Mouse (Mus musculus): ENCODE measurements at regions not wholly inside any gene's neighbourhood (a gene's known extent, or its start where the extent isn't known, plus 50 kb on each side); places are given as distances from the start of the nearest gene placed in this dataset.
"Not testable (repeated sequence)": the region's sequence is repeated elsewhere in the genome, so short reads cannot be mapped to it uniquely, and the experiment has no call there.

DNA sequence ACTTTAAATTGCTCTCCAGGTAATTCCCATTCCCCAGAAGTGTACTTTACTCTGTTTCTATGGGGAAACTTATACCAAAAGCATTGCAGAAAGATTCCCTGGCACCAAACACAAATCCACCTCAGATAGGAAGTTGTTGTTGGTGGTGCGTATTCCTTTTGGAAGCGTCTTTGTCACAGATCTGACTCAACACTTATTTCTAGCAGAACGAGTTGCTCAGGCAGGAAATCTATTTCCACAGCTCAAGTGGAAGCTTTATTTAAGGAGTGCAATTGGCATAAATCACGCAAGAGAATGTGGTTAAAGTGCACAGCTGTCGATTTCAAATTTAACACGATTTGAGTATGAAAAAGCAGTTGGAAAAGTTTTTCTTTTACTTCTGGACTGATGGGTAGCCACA, 436.9 kb upstream of the Ghitm start:
- peak in 1 of 2 experiments; percentile 59 for DNase-seq (ENCODE audit: low spot score in 2 of 2)

DNA sequence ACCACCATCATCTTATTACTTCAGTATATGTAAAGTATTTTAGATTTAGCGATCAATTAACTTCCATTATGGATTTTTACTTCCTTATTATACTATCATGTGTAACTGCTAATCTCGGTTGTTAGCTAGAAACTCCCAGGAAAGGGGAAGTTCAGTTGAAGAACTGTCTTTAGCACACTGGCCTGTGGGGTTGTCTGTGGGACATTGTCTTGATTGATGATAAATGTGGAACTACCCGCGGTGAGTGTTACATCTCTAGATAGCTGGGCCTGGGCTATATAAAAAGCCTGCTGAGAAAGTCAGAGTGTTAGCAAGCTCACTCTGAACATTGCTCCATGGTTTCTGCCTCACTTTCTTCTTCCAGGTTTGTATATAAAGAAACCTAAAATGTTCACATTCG, 423.2 kb upstream of the Ghitm start:
- no peak for DNase-seq (ENCODE audit: low spot score in 2 of 2)

DNA sequence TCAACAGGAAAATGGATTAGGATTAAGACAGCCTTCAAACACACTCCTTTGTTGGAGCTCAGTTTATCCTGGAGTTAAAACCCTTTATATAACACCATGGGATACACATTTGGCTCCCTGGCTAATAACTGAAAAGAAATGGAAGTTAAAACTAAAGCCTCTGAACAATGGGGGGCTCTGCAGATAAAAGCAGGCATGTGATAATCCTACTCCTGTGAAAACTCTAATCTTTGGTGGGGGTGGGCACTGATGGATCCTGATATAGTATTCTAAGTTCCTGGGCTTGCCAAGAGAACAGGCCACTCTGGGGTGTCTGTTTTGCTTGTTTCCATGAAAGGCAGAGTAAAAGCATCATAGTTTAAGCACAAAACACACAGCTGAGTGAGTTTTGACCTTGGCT, 388.5 kb upstream of the Ghitm start:
- no peak for DNase-seq (ENCODE audit: low spot score in 2 of 2)

DNA sequence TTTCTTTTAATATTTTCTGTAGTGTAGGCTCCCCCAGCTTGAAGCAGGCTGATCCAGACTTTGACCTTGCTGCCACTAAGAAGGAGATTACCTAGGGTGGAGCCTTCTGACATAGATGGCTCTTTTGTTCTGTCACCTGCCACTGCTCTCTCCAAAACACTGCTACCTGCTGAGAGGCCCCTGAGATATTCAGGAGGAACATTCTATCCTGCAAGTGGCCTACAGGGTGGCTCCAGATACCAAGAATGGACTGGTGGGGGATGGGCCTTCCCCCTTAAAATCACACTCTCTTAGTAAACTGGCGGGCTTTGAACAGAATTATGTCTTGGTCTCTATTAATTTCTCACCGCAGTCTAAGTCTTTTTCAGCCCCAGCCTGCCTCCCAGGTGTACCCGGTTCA, 385.6 kb upstream of the Ghitm start:
- not testable (repeated sequence) for DNase-seq (ENCODE audit: low spot score in 2 of 2)

DNA sequence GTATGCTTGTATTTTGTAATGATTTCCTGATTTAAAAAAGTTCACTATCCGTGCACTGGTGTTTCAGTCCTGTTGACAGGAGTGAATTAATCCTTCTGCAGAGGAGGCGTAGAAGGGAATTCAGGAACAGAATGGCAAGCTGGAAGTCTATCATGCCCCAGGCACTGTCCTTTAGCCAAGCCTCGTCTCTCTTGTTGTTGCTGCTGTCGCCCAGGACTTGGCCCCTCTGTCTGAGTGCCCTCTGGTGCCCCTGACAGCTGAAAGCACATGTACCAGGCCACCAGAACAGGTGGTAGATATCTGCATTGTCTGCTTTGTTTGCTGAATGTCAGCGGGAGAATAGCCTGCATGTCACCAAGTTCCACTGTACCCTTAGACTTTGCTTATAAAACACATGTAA, 370.2 kb upstream of the Ghitm start:
- no peak for DNase-seq (ENCODE audit: low spot score in 2 of 2)

DNA sequence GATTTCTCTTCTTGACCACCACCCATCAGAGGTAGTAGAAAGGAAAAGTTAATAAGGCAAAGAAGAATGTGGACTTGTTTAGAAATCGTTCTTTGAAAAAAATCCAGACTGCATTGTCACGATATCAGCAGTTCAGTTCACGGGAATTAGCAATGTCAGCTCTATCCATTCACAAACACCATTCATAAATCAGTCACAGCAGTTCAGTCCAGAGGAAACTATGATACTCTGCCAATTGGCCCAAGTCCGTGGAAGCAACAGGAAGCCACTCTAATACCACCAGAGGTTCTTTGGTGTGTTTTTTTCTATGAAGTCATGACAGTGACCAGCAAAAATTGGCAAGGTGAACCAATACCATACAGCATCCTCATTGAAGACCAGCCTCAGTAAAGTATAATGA, 355.6 kb upstream of the Ghitm start:
- no peak for DNase-seq (ENCODE audit: low spot score in 2 of 2)

DNA sequence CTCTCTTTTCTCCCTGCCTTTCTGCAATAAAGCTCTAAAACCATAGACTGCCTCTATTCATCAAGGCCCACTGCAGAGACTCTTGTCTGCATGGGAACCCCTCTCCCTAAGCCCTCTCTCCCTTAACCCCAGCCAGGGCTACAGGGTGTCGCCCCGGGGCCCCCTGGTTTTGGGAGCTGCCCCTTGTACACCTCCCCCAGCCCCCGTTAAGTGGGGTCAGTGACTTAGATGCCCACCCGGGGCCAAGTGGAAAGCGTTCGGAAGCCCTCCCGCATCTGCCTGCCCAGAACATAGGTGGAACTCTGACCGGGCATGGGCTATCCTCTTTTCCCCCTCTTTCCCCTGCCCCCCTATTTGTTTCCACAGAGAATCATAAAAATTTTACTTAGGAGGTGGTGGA, 350.2 kb upstream of the Ghitm start:
- no peak for DNase-seq (ENCODE audit: low spot score in 2 of 2)

DNA sequence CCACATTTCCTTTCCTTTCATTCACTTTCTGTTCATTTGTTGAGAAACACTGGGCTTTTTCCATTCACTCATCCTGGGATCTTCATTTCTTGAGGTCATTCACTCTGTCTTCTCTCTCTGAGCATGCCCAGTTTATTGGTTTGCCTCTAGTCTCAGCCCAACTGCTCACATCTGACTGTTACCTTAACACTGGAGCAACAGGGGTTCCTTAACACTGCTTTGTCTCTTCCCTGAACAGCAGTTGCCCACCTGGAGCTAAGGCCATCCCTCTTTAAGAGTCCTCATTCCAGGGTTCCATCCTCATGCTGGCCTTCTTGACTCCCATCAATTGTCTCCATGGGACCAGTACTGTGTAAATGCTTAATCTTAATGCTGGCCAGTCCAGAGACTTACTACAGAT, 342.5 kb upstream of the Ghitm start:
- DNase-seq (ENCODE audit: low spot score in 2 of 2): no peak

DNA sequence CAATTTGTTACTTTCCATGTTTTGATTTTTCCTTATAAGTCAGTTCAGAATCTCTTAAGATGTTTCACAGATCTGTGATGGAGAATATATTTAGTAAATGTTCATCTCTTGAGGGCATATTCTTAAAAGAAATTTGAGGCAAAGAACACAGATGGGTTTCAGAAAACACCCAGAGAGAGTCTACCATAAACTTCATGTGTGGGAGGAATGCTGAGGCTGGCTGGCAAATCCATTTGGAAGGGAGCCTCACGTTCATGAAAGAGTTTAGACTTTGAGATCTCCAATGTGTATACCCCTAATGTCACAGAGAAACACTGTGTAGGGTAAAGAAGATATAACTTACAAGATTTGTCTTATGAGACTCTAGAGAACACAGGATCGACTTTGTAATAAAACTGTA, 333.6 kb upstream of the Ghitm start:
- DNase-seq (ENCODE audit: low spot score in 2 of 2): peak; percentile 22 to 43

DNA sequence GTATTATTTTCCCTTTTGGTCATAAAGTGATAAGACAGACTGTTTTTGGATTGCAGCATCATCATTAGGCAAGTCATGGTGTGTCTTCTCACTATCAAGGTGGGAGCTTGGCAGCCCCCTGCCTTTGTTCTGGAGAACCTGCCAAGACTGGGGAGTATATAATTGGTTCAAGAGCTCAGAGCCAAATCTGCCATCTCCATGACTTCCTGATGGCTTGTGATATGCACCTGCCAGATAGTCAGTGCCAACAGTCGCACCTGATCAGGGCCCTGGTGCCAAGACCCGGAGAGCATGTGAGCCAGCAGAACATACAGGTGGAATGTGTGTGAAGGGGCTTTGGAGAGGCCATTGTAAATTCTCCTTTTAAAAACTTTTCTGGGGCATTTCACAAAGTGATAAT, 305.8 kb upstream of the Ghitm start:
- DNase-seq (ENCODE audit: low spot score in 2 of 2): no peak

DNA sequence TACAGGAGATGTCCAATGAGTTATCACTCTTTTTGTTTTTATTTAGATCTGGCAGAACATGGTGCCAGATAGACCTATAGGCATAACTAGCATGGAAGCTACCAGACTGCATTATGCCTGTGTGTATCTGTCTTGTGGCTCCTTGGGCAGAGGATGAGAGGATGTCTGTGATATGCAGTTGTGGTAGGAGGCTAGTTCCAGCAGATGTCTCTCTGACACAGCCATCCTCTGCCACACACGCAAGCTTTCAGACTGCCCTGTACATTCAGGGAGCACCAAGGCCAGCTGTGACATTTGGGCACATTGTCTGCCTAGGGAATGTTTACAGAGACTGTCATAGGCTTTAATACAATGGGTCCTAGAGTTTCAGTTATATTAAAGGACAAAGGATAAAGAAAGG, 295.6 kb upstream of the Ghitm start:
- peak; percentile 25 to 26 for DNase-seq (ENCODE audit: low spot score in 2 of 2)

DNA sequence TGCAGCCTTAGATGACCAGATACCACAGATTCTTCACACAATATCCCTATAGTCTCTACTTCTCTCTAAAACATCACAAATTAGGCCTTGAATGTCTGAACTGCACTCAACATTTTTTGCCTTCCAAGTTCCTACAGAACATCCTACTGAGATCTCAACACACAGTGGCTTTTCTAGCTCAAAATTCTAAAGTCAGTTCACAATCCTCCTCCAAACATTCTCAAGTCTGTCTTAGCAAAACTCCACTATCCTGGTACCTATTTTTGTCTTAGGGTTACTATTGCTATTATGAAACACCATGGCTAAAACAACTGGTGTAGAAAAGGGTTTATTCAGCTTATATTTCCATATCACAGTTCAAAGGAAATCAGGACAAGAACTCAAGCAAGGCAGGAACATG, 290.4 kb upstream of the Ghitm start:
- DNase-seq (ENCODE audit: low spot score in 2 of 2): no peak

DNA sequence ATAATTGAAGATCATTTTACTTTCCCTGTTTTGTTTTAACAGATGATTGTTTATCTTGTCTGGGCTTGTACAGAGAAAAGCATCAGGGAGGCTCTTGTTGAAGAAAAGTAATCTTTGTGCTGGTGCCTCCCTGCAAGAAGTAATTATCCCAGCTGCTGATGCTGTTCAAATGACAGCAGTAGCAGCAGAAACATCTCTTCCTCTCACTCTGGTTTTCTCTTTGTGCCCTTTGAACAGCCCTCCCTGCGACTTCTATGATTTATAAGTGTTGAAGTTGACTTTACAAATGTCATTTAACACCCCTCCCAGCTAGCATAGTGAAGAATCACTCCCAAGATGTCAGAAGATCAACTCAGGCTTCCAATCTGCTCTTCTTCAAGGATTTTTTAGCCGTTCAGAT, 286.5 kb upstream of the Ghitm start:
- no peak for DNase-seq (ENCODE audit: low spot score in 2 of 2)

DNA sequence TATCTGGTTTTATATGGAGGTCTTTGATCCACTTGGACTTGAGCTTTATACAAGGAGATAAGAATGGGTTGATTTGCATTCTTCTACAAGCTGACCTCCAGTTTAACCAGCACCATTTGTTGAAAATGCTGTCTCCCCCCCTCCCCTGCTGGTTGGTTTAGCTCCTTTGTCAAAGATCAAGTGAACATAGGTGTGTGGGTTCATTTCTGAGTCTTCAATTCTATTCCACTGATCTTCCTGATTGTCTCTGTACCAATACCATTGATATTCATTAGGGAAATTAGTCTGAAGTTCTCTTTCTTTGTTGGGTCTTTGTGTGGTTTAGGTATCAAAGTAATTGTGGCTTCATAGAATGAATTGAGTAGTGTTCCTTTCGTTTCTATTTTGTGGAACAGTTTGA, 277.5 kb upstream of the Ghitm start:
- DNase-seq (ENCODE audit: low spot score in 2 of 2): not testable (repeated sequence)

DNA sequence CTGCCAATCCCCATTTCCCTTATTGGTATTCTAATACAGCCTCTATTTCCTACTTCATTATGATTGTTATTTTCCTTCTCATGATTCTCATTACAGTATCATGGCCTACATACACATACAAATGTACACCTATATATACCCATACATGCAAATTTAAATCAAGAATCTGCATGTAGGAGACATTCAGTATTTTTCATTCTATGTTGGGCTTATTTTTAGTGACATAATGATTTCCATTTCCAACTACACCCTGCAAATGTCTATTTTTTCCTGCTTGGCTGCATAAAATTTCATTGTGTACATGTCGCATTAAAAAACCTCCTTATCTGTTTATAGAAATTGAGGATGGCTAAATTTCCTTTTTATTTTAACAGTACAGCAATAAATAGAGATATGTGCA, 236.9 kb upstream of the Ghitm start:
- DNase-seq (ENCODE audit: low spot score in 2 of 2): no peak

DNA sequence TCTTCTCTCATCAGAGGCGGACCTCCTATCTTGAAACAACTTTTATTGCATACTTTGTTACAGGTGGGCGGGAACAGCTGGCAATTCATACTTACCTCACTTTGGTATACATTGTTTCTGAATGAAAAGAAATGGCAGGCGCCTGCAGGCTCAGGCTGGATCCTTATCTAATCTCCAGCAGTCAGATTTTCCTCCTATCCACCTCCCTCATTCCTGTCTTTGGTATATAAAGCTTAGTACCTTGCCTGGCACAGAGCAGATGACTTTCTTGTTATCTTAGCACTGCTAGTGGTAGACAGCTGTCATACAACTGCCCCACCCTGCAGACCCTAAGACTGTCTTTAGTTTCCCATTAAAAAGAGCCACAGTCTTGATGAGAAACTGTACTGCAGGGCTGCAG, 226.8 kb upstream of the Ghitm start:
- no peak for DNase-seq (ENCODE audit: low spot score in 2 of 2)

DNA sequence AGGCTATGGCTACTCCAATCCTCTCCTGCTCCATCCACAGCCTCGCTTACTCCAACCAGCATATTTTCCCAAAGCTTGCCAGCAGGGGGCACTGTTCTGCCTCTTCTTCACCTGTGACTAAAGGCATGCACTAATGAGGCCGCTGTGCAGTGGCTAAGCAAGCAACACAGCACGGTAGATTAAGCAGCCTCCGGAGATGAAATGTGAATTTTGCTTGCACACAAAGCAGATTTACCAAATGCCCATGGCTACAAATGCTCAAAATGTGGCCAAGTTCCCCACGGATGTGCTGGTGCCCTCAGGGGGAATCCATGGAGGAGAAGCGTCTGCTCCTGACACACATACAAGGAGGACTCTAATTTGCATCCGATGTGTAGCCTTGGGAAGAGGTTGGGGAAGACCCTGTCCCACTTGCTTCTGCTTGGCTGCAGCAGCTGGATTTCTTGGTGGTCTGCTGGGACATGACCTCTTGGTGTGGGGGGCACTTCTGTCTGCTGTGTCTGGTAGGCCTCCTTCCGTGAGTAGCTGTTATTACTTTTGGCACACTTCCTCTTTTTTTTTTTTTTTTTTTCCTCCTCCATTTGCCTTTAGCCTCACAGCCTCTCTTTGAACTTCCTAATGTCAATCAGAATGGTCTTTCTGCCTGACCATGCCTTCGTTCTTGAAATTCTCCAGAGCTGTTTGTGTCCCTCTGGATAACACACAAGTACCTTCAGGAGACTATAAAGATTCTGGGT, 221.1 kb upstream of the Ghitm start:
- DNase-seq (ENCODE audit: low spot score in 2 of 2): peak; percentile 84 to 91

DNA sequence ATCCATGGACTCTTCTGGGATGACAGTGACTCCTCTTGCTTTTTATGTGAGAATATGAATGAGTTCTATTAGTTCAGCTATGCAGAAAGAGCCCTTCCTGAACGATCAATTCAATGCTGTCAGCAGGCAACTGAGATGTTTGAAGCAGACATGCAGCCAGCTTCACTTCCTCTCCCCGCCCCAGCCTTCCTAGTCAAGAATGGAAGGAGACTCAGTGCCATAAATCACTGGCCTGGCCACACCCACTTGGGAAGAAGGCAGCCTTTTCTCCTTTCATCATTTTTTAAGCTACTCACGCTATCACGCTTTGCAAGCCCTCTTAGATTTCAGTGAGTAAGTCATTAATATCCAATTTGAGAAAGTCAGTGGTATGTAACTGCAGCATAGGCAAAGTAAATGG, 188.3 kb upstream of the Ghitm start:
- DNase-seq (ENCODE audit: low spot score in 2 of 2): no peak

DNA sequence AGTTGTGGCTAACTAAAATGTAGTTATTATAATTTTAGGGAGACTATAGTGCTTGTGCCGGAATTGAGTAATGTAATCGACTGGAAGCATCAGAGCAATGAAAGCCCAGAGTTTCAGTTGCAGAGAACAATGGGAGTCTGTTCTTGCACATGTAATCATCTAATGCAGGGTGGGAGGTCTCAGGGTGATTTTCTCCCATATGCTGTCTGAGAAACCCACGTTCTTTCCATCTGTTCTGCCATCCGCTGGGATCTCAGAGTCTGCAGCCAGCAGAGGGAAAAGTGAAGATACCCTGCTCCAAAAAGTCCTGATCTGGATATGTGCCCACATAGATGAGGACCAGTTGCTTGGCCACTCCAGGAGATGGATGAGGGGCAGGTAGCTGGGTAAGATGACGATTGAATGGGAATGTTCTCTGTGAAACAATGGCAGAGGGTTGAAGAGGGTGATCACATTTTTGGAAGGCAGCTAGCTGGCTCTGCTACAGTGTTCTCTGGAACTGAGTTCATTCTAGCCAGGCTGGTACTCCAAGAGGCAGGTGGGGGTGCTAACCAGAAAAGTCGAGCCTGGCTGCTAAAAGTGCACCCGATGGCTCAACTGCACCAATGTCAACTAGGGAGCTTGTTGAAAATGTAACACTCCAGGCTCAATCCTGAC, 180.3 kb upstream of the Ghitm start:
- peak in 1 of 2 experiments; percentile 24 for DNase-seq (ENCODE audit: low spot score in 2 of 2)

DNA sequence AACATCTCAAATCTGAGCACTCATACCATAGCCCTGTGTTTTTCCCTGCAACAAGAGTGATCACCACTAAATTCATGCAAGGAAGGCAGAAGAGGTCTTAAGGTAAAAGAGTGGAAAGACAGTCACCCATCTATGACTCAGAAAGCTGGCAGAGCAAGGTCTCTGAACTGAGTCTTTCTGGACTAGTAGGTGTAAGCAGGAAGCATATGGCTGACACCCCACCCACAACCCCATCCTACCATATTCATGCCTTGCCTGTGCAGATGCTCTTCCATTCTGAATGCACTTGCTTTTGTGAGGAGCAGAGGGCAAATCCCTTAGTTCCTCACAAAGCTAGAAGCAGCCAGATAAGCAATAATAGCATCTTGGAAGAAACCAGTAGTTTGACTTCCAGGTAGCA, 178.8 kb upstream of the Ghitm start:
- no peak for DNase-seq (ENCODE audit: low spot score in 2 of 2)

DNA sequence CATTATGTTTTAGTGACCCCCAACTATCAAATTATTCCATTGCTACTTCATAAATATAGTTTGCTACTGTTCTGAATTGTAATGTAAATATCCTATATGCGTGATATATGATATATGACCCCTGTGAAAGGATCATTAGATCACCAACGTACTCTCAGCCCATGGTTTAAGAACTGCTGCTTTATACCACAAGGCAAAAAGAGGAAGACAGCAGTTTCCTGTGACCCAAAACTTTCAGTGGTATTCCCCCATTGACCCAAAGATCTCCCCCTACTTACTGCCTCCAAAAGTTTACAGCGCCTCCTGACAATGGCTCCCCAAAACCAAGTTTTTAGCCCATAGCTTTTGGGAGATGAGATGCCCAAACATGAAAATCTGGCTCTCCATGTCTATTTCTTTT, 177.8 kb upstream of the Ghitm start:
- no peak for DNase-seq (ENCODE audit: low spot score in 2 of 2)

DNA sequence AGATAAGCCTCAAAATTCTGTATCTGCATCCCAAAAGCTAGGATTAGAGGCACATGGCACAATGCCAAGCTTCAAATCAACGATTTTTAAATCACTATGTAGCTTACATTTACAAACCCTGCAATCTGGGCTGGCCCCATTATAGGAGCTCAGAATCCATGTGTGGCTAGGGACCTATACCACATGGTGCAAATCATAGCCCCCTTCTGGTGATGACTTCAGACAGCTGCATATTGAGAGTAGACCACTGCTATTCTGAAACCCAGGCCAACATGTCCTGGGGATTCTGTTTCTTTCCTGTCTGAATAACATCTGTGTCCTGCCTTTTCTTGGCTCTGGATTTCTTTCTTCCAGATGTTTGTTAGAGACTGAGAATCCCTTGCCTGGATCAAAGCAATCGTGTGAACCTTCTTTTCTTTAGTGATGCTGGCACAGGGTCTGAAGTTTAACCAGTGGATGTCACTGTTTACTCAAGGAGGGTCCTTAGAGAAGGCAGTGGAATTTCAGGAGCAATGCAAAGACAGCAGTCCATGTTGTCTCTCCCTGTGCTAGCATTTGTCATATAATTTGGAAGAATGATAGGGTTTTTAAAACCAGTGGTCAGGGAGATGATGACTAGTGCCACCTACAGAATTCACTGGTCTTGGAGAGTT, 171.7 kb upstream of the Ghitm start:
- DNase-seq (ENCODE audit: low spot score in 2 of 2): no peak

DNA sequence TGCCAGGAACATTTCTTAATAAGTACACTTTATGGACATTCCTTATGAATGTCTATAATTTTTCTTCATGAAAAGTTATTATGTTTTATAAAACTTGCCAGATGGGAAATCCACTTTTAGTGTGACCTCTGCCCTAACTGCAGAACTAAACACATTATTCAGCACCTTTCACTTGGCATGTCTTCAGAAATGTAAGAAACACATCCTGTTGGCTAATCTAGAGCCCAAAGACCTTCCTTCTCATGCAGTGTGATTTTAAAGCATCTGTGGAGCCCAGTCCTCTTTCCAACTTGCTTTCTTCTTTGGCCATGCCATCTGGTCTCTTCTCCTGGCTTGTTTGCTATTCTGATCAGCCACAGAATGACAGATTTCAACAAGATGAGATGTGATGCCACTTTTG, 163.6 kb upstream of the Ghitm start:
- DNase-seq (ENCODE audit: low spot score in 2 of 2): no peak

Data from right cerebral cortex, postnatal 10 days (tissue).